Mouse (Mus musculus) megakaryocyte, embryonic 14.5 days (primary cell): ENCODE results near the gene Dlgap5. TPM values are rescaled to one million over a fixed set of nuclear protein-coding genes. Genes with fewer than 3 reads are reported as not detected.
"Not testable (repeated sequence)": the region's sequence is repeated elsewhere in the genome, so short reads cannot be mapped to it uniquely, and the experiment has no call there.

Experiments used
- H3K27me3 ChIP-seq: replicated peaks from 2 replicates; pipeline ENCODE3; 2012; ENCODE audit warnings: inconsistent platforms
- H3K36me3 ChIP-seq: replicated peaks from 2 replicates; pipeline ENCODE3; 2012; ENCODE audit warnings: low read length, inconsistent platforms, mixed read lengths
- H3K4me1 ChIP-seq: 2 replicates; pipeline ENCODE4 v1.6.1; 2012; ENCODE audit warnings: inconsistent platforms
- H3K4me3 ChIP-seq: replicated peaks from 2 replicates; pipeline ENCODE3; 2012; ENCODE audit warnings: moderate library complexity, mild to moderate bottlenecking, inconsistent platforms
- H3K9me3 ChIP-seq: 2 replicates; pipeline ENCODE4 v1.6.1; 2012; ENCODE audit warnings: inconsistent platforms
- FLI1 ChIP-seq: IDR thresholded peaks from 2 replicates; pipeline ENCODE4 v1.6.1; 2012; ENCODE audit warnings: low read length, inconsistent platforms, mixed read lengths
- GATA1 ChIP-seq: IDR thresholded peaks from 3 replicates; pipeline ENCODE4 v1.6.1; 2012; ENCODE audit warnings: mixed read lengths, low read length, inconsistent platforms, borderline replicate concordance
- polyA plus RNA-seq: library from polyadenylated mRNA; stranded (reverse); fragments of >175 nt; gene quantifications from 2 replicates; pipeline ENCODE4 v1.2.3, GENCODE M21; 2012; ENCODE audit warnings: low replicate concordance; ENCODE audit not compliant: insufficient read depth

The Dlgap5 gene
- 4.1 and 11.0 TPM in 2 replicates for polyA plus RNA-seq

DNA sequence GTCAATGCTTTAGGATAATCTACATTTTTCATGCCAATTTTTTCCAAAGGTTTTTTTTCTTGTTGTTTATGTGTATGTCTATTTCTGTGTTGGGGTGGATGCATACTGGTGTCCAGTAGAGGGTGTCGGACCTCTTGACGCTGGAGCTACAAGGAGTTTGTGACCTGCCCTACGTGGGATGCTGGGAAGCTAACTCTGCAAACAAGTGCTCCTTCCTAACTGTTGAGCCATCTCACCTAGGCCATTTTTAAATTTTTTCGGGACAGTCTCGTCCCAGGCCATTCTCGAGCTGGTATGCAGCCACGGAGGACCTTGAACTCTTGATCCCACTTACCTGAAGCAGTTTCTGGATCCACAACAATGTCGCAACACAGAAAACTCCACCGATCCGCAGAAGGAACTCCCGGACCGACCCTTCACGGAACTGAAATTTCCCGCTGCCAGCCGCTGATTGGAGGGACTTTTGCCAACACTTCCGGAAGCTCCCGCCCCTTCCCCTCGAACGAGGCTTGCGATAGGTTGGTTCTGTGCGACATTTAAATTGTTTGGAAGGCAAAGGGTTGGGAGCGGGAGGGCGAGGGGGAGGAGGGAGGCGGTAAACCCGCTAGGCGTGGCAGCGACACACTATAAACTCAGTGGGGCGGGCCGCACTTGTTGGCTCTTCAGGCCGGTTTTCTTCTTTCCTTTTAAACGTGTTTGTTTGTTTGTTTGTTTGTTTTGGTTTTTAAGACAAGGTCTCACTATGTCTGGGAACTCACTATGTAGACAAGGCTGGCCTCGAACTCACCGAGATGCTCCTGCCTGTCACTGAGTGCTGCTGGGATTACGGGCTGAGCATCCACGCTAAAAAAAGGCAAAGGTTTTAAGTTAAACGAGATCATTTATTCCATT, at the start of gene Dlgap5:
Gene Dlgap5, minus strand, starts transcription at position 633 of the 891 bp plus-strand sequence.
- H3K4me1 ChIP-seq = peaks cover 18% of the 10 kb centered on the region

DNA sequence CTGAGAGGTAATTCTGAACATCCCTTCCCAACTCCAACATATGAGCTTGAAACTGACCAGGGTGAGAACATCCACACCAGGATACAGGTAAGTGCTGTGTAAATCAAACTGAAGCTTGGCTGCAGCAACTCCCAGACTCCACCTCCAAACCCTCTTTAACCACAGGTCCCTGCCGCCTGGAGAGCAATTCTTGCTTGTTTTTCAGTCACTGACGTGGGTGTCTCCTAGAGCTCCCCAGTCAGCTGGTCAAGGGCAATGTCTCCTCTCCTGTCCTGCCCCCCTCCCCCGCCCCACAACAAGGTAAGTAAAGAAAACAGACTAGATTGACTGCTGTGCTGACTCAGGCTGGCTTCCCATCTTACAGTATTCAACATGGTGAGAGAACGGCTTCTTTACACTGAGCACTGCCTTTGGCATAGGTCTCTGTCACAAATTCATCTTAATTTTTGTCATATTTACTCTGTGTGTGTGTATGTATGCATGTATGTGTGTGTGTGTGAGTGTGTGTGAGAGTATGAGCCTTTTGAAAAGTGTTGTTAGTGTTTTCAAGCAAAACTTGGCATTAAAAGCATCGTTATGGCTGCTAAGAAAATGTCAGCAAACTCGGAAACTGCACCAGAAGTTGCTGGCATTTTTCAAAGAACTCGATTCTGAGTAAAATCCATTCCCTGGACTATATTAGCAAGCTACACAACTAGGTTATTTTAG, 47.4 kb upstream of the Dlgap5 start:
- Histone ChIP-seq H3K9me3 (no peaks in the 10 kb centered on the region), H3K36me3 (no peaks in the 10 kb centered on the region), H3K4me1 (no peaks in the 10 kb centered on the region), H3K4me3 (no peak overlapping the region), H3K27me3 (peaks cover 31% of the 10 kb centered on the region)
- no peak for TF ChIP-seq GATA1

More for the DNA sequence above, at the start of gene Dlgap5:
- Histone ChIP-seq H3K27me3 (peaks cover 4% of the 10 kb centered on the region), H3K9me3 (no peaks in the 10 kb centered on the region), H3K4me3 (peak within 1 kb of the TSS; percentile 92), H3K36me3 (peaks cover 32% of the 10 kb centered on the region)
- TF ChIP-seq FLI1 (peak; percentile 86; the same call in 1 of the 2 replicates), GATA1 (no peak)

DNA sequence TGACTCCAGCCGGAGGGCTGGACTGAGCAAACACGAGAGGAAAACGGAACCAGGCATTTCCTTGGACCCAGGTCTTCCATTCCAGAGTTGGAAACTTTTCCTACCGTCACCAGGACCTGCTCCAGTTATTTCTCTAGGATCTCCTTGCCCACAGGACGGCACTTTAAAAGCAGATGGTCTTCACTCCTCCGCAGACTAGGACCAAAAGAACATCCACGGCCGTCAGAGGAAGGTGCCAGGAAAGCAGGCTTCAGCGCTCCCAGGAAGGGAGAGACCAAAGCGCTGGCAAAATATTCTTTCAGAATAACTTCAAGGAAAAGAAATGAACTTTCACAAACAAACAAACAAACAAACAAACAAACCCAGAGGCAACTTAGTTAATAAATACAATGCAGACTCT, 46.2 kb upstream of the Dlgap5 start:
- peaks cover 35% of the 10 kb centered on the region for H3K27me3 ChIP-seq
- H3K4me3 ChIP-seq = no peak overlapping the region
- H3K9me3 ChIP-seq = no peaks in the 10 kb centered on the region
- no peaks in the 10 kb centered on the region for H3K4me1 ChIP-seq
- TF ChIP-seq GATA1 = no peak
- no peak for TF ChIP-seq FLI1
- no peaks in the 10 kb centered on the region for H3K36me3 ChIP-seq

DNA sequence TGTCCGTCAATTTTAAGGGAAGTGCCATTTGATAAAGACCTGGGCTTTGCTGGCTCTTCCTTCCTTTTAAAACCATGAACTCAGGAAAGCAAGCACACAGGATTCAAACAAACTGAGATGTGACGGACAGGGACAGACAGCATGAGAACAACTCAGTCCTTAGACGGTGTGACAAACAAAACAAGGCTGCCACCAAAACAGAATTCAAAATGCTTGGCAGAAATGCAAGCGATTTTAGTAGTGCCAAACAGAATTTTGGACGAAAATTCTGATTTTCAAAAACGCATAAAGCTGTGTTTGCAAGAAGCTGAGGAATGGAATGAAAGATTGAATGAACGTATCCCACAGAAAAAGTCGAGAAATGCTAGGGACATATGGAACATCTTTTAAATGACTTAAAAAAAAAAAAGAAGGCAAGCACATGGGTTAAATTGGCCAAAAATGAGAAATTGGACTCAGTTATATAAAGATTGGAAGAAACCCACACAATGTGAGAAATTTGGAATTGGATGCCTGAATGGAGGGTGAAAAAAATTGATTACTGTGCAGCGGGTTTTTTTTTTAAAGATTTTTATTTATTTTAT, 44.8 kb upstream of the Dlgap5 start:
- no peak overlapping the region for H3K4me3 ChIP-seq
- peaks cover 37% of the 10 kb centered on the region for H3K27me3 ChIP-seq
- H3K4me1 ChIP-seq = no peaks in the 10 kb centered on the region
- TF ChIP-seq FLI1 (no peak), GATA1 (no peak)
- no peaks in the 10 kb centered on the region for H3K36me3 ChIP-seq
- no peaks in the 10 kb centered on the region for H3K9me3 ChIP-seq

DNA sequence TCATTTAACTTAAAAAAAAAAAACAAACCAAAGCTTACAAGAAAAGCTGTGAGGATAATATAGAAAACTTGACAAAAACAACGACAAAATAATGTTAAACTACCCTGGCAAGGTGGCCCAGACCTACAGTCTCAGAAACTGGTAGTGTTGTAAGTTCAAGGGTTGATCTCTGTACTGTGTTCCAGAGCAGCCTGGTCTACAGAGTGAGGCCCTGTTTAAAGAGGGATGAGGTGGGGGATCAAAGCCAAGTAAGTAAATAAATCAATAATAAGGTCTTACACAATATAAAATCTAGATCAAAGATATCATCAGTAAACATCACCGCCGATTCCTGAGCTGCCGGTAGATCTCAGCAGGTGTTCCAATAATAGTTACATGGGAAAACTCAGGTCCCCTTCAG, 44.2 kb upstream of the Dlgap5 start:
- Histone ChIP-seq H3K4me1 (no peaks in the 10 kb centered on the region), H3K27me3 (peaks cover 34% of the 10 kb centered on the region), H3K36me3 (no peaks in the 10 kb centered on the region), H3K9me3 (no peaks in the 10 kb centered on the region), H3K4me3 (no peak overlapping the region)
- TF ChIP-seq FLI1 (no peak), GATA1 (no peak)

DNA sequence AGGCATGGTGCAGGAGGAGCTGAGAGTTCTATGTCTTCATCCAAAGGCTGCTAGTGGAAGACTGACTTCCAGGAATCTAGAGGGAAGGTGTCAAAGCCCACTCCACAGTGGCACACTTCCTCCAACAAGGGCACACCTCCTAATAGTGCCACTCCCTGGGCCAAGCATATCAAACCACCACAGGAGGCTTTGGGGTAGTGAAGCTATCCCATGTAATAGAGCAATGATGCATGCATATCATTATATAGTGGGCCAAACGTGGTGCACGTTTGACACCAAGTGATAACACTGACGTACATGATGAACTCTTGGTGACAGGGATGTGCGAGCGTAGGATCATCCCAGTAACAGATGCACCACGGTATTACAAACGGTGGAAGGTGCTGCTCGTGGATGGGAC, 43.8 kb upstream of the Dlgap5 start:
- H3K9me3 ChIP-seq = no peaks in the 10 kb centered on the region
- TF ChIP-seq FLI1 (no peak), GATA1 (no peak)
- no peak overlapping the region for H3K4me3 ChIP-seq
- H3K36me3 ChIP-seq = no peaks in the 10 kb centered on the region
- no peaks in the 10 kb centered on the region for H3K4me1 ChIP-seq
- peaks cover 34% of the 10 kb centered on the region for H3K27me3 ChIP-seq

DNA sequence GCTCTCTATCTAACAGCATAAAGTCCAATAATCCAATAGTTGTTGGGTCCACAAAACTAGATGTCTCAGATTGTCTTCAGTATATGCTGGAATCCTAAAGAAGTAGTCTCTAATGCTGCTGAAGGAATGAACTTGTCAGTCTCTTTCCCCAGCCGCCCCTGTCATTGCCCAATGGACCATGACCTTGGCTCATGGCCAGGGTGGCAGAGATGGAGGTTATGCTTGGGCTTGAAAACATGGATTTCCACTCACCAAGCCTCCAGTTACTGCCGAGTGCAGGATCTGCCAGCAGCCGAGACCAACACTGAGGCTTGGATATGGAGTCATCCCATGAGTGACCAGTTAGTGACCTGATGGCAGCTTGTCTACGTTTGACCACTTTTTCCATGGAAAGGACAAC, 41.3 kb upstream of the Dlgap5 start:
- Histone ChIP-seq H3K9me3 (no peaks in the 10 kb centered on the region), H3K36me3 (no peaks in the 10 kb centered on the region), H3K27me3 (peaks cover 20% of the 10 kb centered on the region), H3K4me3 (no peak overlapping the region), H3K4me1 (no peaks in the 10 kb centered on the region)
- TF ChIP-seq FLI1 (no peak), GATA1 (no peak)

DNA sequence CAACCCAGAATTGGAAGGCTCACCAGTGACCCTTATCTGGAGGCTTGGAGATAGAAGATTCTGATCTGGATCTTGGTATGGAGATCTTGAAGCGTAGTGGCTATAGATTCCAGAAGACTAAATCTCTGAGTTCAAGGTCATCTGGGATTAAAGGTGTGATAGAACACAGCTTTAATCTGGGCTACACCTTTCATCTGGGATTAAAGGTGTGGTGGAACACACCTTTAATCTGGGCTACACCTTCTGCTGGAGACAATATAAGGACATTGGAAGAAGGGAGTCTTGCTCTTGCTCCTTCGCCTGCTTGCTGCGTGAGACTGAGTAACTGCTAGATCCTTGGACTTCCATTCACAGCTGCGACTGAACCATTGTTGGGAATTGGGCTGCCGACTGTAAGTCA, 31.9 kb upstream of the Dlgap5 start, which contains the start of gene Fbxo34:
Gene Fbxo34, plus strand, starts transcription at position 301 of the 400 bp plus-strand sequence.
- not testable (repeated sequence) for H3K27me3 ChIP-seq, H3K36me3 ChIP-seq, H3K4me1 ChIP-seq, H3K4me3 ChIP-seq, H3K9me3 ChIP-seq

DNA sequence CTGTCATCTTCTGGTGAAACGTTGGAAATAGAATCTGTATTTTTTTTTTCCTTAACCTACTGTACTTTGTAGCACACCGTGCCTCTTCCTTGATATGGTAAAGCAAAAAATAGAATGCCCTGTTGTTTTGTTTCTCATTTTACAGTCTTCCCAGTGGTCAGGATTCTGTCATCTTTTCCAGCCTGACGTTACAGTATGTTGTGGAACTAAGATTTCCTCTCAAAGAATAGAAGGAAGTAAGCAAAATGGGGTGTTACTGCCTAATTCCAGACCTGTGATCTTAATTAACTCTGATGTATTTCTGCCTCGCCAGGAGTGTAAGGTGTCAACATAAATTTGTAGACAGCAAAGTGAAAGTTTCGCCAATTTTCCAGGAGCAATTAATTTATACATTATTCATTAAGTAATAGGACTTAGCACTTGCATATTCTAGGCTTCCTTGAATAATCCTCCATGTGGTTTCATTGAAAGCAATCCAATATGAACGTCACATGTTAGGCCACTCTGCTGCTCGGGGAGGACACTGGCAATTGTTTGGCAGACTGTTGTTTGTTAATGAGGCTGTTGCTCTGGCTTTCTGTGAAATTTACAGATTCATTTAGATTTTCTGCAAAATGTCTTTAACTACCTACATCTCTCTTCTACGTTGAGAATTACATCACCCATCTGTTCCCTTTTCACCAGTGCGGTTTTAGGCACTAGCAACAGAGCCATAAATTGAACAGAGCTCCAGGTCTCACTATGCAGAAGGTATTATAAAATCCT, 27.3 kb upstream of the Dlgap5 start:
- H3K4me1 ChIP-seq = peaks cover 11% of the 10 kb centered on the region
- no peak for TF ChIP-seq GATA1
- H3K9me3 ChIP-seq = peaks cover 12% of the 10 kb centered on the region; the same call in 1 of the 2 replicates
- H3K36me3 ChIP-seq = no peaks in the 10 kb centered on the region
- H3K27me3 ChIP-seq = peaks cover 1% of the 10 kb centered on the region
- H3K4me3 ChIP-seq = peak overlapping the region; percentile 72
